Mouse (Mus musculus): ENCODE results near the gene Rpl36. TPM values are rescaled to one million over a fixed set of nuclear protein-coding genes. Genes with fewer than 3 reads are reported as not detected.
A peak's percentile ranks its signal among the peaks of the same experiment; 100 is the strongest.
"Not testable (repeated sequence)": the region's sequence is repeated elsewhere in the genome, so short reads cannot be mapped to it uniquely, and the experiment has no call there.

The Rpl36 gene
- polyA plus RNA-seq, 1 experiment from 2014 or later: 1,716 TPM

- peak within 1 kb of the TSS; percentile 89 for H3K27ac ChIP-seq (ENCODE audit: low read length)
- peak within 1 kb of the TSS; percentile 97 for H3K4me3 ChIP-seq (replicated peaks; ENCODE audit: low read length)
- H3K36me3 ChIP-seq (ENCODE audit: control insufficient read depth, insufficient read depth, low read length): 0 out of 2 replicates have a peak, but pooled peaks cover 7% of the 10 kb centered on the region
- WGBS: 5% methylated on average over 26 of the region's 26 CpGs
- no peaks in the 10 kb centered on the region for H3K27me3 ChIP-seq (ENCODE audit: control insufficient read depth, insufficient read depth, low read length)
- ATAC-seq (ENCODE audit: insufficient read depth, low FRiP score): peak; percentile 23
- H3K4me2 ChIP-seq (ENCODE audit: low read depth, low read length): peak within 1 kb of the TSS; percentile 97
- H3K4me1 ChIP-seq (ENCODE audit: control insufficient read depth, insufficient read depth, low read length): peaks cover 21% of the 10 kb centered on the region
- H3K9me3 ChIP-seq (replicated peaks; ENCODE audit: control insufficient read depth, low read length): no peaks in the 10 kb centered on the region
- peak within 1 kb of the TSS; percentile 68 for H3K9ac ChIP-seq (ENCODE audit: low read length)
Measured at GRCm38 (mm10) chr17:56627530-56628277, 14.5 kb downstream of the Rpl36 start, which contains the start of gene Catsperd. Catsperd (plus strand) TSS chr17:56628143.

GRCm38 (mm10) chr17:56629800-56630781, 16.9 kb downstream of the Rpl36 start:
- not testable (repeated sequence) for ATAC-seq (ENCODE audit: insufficient read depth, low FRiP score); H3K9ac ChIP-seq (ENCODE audit: low read length); H3K4me2 ChIP-seq (ENCODE audit: low read depth, low read length); H3K36me3 ChIP-seq (ENCODE audit: control insufficient read depth, insufficient read depth, low read length); H3K4me3 ChIP-seq (replicated peaks; ENCODE audit: low read length); H3K27me3 ChIP-seq (ENCODE audit: control insufficient read depth, insufficient read depth, low read length); H3K27ac ChIP-seq (ENCODE audit: low read length); H3K9me3 ChIP-seq (replicated peaks; ENCODE audit: control insufficient read depth, low read length)
- WGBS: 84% methylated on average over 26 of the region's 27 CpGs
- H3K4me1 ChIP-seq (ENCODE audit: control insufficient read depth, insufficient read depth, low read length): peaks cover 18% of the 10 kb centered on the region

GRCm38 (mm10) chr17:56631807-56632206, 18.6 kb downstream of the Rpl36 start:
- WGBS: 52% methylated on average over 4 of the region's 4 CpGs
- Histone ChIP-seq H3K9me3 (replicated peaks; ENCODE audit: control insufficient read depth, low read length) (no peaks in the 10 kb centered on the region), H3K4me1 (ENCODE audit: control insufficient read depth, insufficient read depth, low read length) (peaks cover 7% of the 10 kb centered on the region; the same call in 1 of the 2 replicates), H3K36me3 (ENCODE audit: control insufficient read depth, insufficient read depth, low read length) (no peaks in the 10 kb centered on the region), H3K27me3 (ENCODE audit: control insufficient read depth, insufficient read depth, low read length) (no peaks in the 10 kb centered on the region), H3K27ac (ENCODE audit: low read length) (no peak overlapping the region), H3K4me2 (ENCODE audit: low read depth, low read length) (no peak overlapping the region), H3K4me3 (replicated peaks; ENCODE audit: low read length) (no peak overlapping the region), H3K9ac (ENCODE audit: low read length) (no peak overlapping the region; the same call in 1 of the 2 replicates)
- no peak for ATAC-seq (ENCODE audit: insufficient read depth, low FRiP score)

- no peaks in the 10 kb centered on the region for H3K9me3 ChIP-seq (replicated peaks; ENCODE audit: control insufficient read depth, low read length)
- 80% methylated on average over 6 of the region's 6 CpGs for WGBS
- H3K4me2 ChIP-seq (ENCODE audit: low read depth, low read length): no peak overlapping the region
- no peak overlapping the region for H3K4me3 ChIP-seq (replicated peaks; ENCODE audit: low read length)
- H3K27ac ChIP-seq (ENCODE audit: low read length): no peak overlapping the region
- no peaks in the 10 kb centered on the region for H3K27me3 ChIP-seq (ENCODE audit: control insufficient read depth, insufficient read depth, low read length)
- ATAC-seq (ENCODE audit: insufficient read depth, low FRiP score): no peak
- no peaks in the 10 kb centered on the region for H3K4me1 ChIP-seq (ENCODE audit: control insufficient read depth, insufficient read depth, low read length)
- H3K9ac ChIP-seq (ENCODE audit: low read length): no peak overlapping the region
- no peaks in the 10 kb centered on the region for H3K36me3 ChIP-seq (ENCODE audit: control insufficient read depth, insufficient read depth, low read length)
Measured at GRCm38 (mm10) chr17:56634023-56634422, 20.8 kb downstream of the Rpl36 start.

GRCm38 (mm10) chr17:56643237-56643636, 30.0 kb downstream of the Rpl36 start:
- Histone ChIP-seq H3K4me2 (ENCODE audit: low read depth, low read length) (no peak overlapping the region), H3K4me3 (replicated peaks; ENCODE audit: low read length) (no peak overlapping the region), H3K27me3 (ENCODE audit: control insufficient read depth, insufficient read depth, low read length) (no peaks in the 10 kb centered on the region), H3K27ac (ENCODE audit: low read length) (no peak overlapping the region), H3K4me1 (ENCODE audit: control insufficient read depth, insufficient read depth, low read length) (no peaks in the 10 kb centered on the region), H3K9ac (ENCODE audit: low read length) (no peak overlapping the region), H3K36me3 (ENCODE audit: control insufficient read depth, insufficient read depth, low read length) (no peaks in the 10 kb centered on the region), H3K9me3 (replicated peaks; ENCODE audit: control insufficient read depth, low read length) (no peaks in the 10 kb centered on the region)
- no peak for ATAC-seq (ENCODE audit: insufficient read depth, low FRiP score)
- 74% methylated on average over 4 of the region's 4 CpGs for WGBS

- 48% methylated on average over 12 of the region's 13 CpGs for WGBS
- H3K36me3 ChIP-seq (ENCODE audit: control insufficient read depth, insufficient read depth, low read length): no peaks in the 10 kb centered on the region
- no peaks in the 10 kb centered on the region for H3K9me3 ChIP-seq (replicated peaks; ENCODE audit: control insufficient read depth, low read length)
- H3K4me1 ChIP-seq (ENCODE audit: control insufficient read depth, insufficient read depth, low read length): no peaks in the 10 kb centered on the region
- H3K9ac ChIP-seq (ENCODE audit: low read length): no peak overlapping the region
- no peak overlapping the region for H3K4me2 ChIP-seq (ENCODE audit: low read depth, low read length)
- H3K27me3 ChIP-seq (ENCODE audit: control insufficient read depth, insufficient read depth, low read length): no peaks in the 10 kb centered on the region
- no peak overlapping the region for H3K4me3 ChIP-seq (replicated peaks; ENCODE audit: low read length)
- ATAC-seq (ENCODE audit: insufficient read depth, low FRiP score): no peak
- no peak overlapping the region for H3K27ac ChIP-seq (ENCODE audit: low read length)
Measured at GRCm38 (mm10) chr17:56647546-56647945, 34.3 kb downstream of the Rpl36 start.

- Histone ChIP-seq H3K27ac (ENCODE audit: low read length) (no peak overlapping the region), H3K9ac (ENCODE audit: low read length) (no peak overlapping the region), H3K27me3 (ENCODE audit: control insufficient read depth, insufficient read depth, low read length) (no peaks in the 10 kb centered on the region), H3K4me1 (ENCODE audit: control insufficient read depth, insufficient read depth, low read length) (no peaks in the 10 kb centered on the region), H3K4me3 (replicated peaks; ENCODE audit: low read length) (no peak overlapping the region), H3K9me3 (replicated peaks; ENCODE audit: control insufficient read depth, low read length) (no peaks in the 10 kb centered on the region), H3K36me3 (ENCODE audit: control insufficient read depth, insufficient read depth, low read length) (no peaks in the 10 kb centered on the region), H3K4me2 (ENCODE audit: low read depth, low read length) (no peak overlapping the region)
- 26% methylated on average over 10 of the region's 10 CpGs for WGBS
- no peak for ATAC-seq (ENCODE audit: insufficient read depth, low FRiP score)
Measured at GRCm38 (mm10) chr17:56651801-56652200, 38.6 kb downstream of the Rpl36 start.

- H3K27ac ChIP-seq (ENCODE audit: low read length): no peak overlapping the region
- no peaks in the 10 kb centered on the region for H3K9me3 ChIP-seq (replicated peaks; ENCODE audit: control insufficient read depth, low read length)
- H3K36me3 ChIP-seq (ENCODE audit: control insufficient read depth, insufficient read depth, low read length): no peaks in the 10 kb centered on the region
- H3K27me3 ChIP-seq (ENCODE audit: control insufficient read depth, insufficient read depth, low read length): no peaks in the 10 kb centered on the region
- no peaks in the 10 kb centered on the region for H3K4me1 ChIP-seq (ENCODE audit: control insufficient read depth, insufficient read depth, low read length)
- no peak overlapping the region for H3K4me3 ChIP-seq (replicated peaks; ENCODE audit: low read length)
- H3K9ac ChIP-seq (ENCODE audit: low read length): no peak overlapping the region
- no peak overlapping the region for H3K4me2 ChIP-seq (ENCODE audit: low read depth, low read length)
- ATAC-seq (ENCODE audit: insufficient read depth, low FRiP score): no peak
- 66% methylated on average over 2 of the region's 2 CpGs for WGBS
Measured at GRCm38 (mm10) chr17:56654771-56655170, 41.6 kb downstream of the Rpl36 start.

- 81% methylated on average over 3 of the region's 3 CpGs for WGBS
- Histone ChIP-seq H3K27me3 (ENCODE audit: control insufficient read depth, insufficient read depth, low read length) (no peaks in the 10 kb centered on the region), H3K9me3 (replicated peaks; ENCODE audit: control insufficient read depth, low read length) (no peaks in the 10 kb centered on the region), H3K4me1 (ENCODE audit: control insufficient read depth, insufficient read depth, low read length) (no peaks in the 10 kb centered on the region), H3K4me3 (replicated peaks; ENCODE audit: low read length) (no peak overlapping the region), H3K4me2 (ENCODE audit: low read depth, low read length) (no peak overlapping the region), H3K9ac (ENCODE audit: low read length) (no peak overlapping the region), H3K27ac (ENCODE audit: low read length) (no peak overlapping the region), H3K36me3 (ENCODE audit: control insufficient read depth, insufficient read depth, low read length) (no peaks in the 10 kb centered on the region)
- ATAC-seq (ENCODE audit: insufficient read depth, low FRiP score): no peak
Measured at GRCm38 (mm10) chr17:56655311-56655710, 42.1 kb downstream of the Rpl36 start.

Data from stomach, embryonic 16.5 days (tissue).